Mouse (Mus musculus) embryonic facial prominence, embryonic 13.5 days (tissue): ENCODE measurements around the gene Fam19a2. TPM values are rescaled to one million over a fixed set of nuclear protein-coding genes. Genes with fewer than 3 reads are reported as not detected.

Experiments
- ATAC-seq: fragments of 200-750 bp; cut with Nextera tagmentation; 2 replicates; pipeline ENCODE4 v1.8.0; 2017; ENCODE audit warnings: low read depth; ENCODE audit not compliant: insufficient number of reproducible peaks, insufficient read depth, low FRiP score, low TSS enrichment
- H3K27ac ChIP-seq: fragments of 300-500 bp; sonication (generic); 2 replicates; pipeline ENCODE4 v1.5.1; 2015; ENCODE audit warnings: moderate library complexity, mild to moderate bottlenecking, inconsistent platforms
- H3K27me3 ChIP-seq: fragments of 300-500 bp; sonication (generic); 2 replicates; pipeline ENCODE4 v1.6.1; 2015; ENCODE audit warnings: mild to moderate bottlenecking, inconsistent platforms
- H3K36me3 ChIP-seq: fragments of 300-500 bp; sonication (generic); 2 replicates; pipeline ENCODE4 v1.6.1; 2015; ENCODE audit warnings: mild to moderate bottlenecking, inconsistent platforms
- H3K4me1 ChIP-seq: fragments of 300-500 bp; sonication (generic); 2 replicates; pipeline ENCODE4 v1.6.1; 2015; ENCODE audit warnings: inconsistent platforms
- H3K4me2 ChIP-seq: fragments of 300-500 bp; sonication (generic); 2 replicates; pipeline ENCODE4 v1.6.1; 2015; ENCODE audit warnings: moderate library complexity, mild to moderate bottlenecking, inconsistent platforms
- H3K4me3 ChIP-seq: fragments of 300-500 bp; sonication (generic); 2 replicates; pipeline ENCODE4 v1.5.1; 2015; ENCODE audit warnings: mild to moderate bottlenecking, inconsistent platforms
- H3K9ac ChIP-seq: fragments of 300-500 bp; sonication (generic); 2 replicates; pipeline ENCODE4 v1.6.1; 2015; ENCODE audit warnings: mild to moderate bottlenecking, inconsistent platforms
- H3K9me3 ChIP-seq: fragments of 300-500 bp; sonication (generic); 2 replicates; pipeline ENCODE4 v1.6.1; 2016; ENCODE audit warnings: inconsistent platforms
- WGBS: fragments of 180-500 bp; shearing (Covaris S2); methylation state at CpG from one replicate; pipeline ENCODE4 v1.1.7; 2015; ENCODE audit warnings: mixed read lengths; 5-methylcytosine and 5-hydroxymethylcytosine counted together
- polyA plus RNA-seq: library from polyadenylated mRNA; unstranded; fragments of >200 nt; fragmentation: Nextera tagmentation; extraction: Ambion mirVana; gene quantifications from 2 replicates; pipeline ENCODE4 v1.2.1, GENCODE M21; 2015

The Fam19a2 gene
- polyA plus RNA-seq, 1 experiment from 2014 or later, result 4.2 TPM

GRCm38 (mm10) chr10:123752755-123753154, 489.0 kb downstream of the Fam19a2 start:
- Histone ChIP-seq H3K4me3 (no peak overlapping the region), H3K27me3 (no peaks in the 10 kb centered on the region), H3K9me3 (no peaks in the 10 kb centered on the region), H3K36me3 (no peaks in the 10 kb centered on the region), H3K9ac (no peak overlapping the region), H3K4me2 (no peak overlapping the region), H3K27ac (no peak overlapping the region), H3K4me1 (no peaks in the 10 kb centered on the region)
- no peak for ATAC-seq
- 69% methylated on average over 3 of the region's 3 CpGs for WGBS

- Histone ChIP-seq H3K9ac (no peak overlapping the region), H3K36me3 (no peaks in the 10 kb centered on the region), H3K4me3 (no peak overlapping the region), H3K9me3 (no peaks in the 10 kb centered on the region), H3K4me1 (no peaks in the 10 kb centered on the region), H3K27me3 (no peaks in the 10 kb centered on the region), H3K4me2 (no peak overlapping the region), H3K27ac (no peak overlapping the region)
- 84% methylated on average over 4 of the region's 4 CpGs for WGBS
- no peak for ATAC-seq
Measured at GRCm38 (mm10) chr10:123753996-123754395, 490.2 kb downstream of the Fam19a2 start.

GRCm38 (mm10) chr10:123789374-123789773, 525.6 kb downstream of the Fam19a2 start:
- Histone ChIP-seq H3K9ac (no peak overlapping the region), H3K9me3 (no peaks in the 10 kb centered on the region), H3K27ac (no peak overlapping the region), H3K4me2 (no peak overlapping the region), H3K36me3 (no peaks in the 10 kb centered on the region), H3K4me3 (no peak overlapping the region), H3K4me1 (no peaks in the 10 kb centered on the region), H3K27me3 (no peaks in the 10 kb centered on the region)
- ATAC-seq, result no peak
- WGBS, result 92% methylated on average over 2 of the region's 2 CpGs

Other genes starting within 250 kb of the Fam19a2 start
- gene Mon2, start 187.5 kb upstream of the Fam19a2 start, polyA plus RNA-seq, result 32.4 and 38.2 TPM in 2 replicates
- 65.4 and 66.1 TPM in 2 replicates for gene Usp15, start 67.0 kb upstream of the Fam19a2 start, polyA plus RNA-seq